Mouse (Mus musculus) liver, adult 2 months (tissue): ENCODE measurements at regions not wholly inside any gene's neighbourhood (a gene's known extent, or its start where the extent isn't known, plus 50 kb on each side); places are given as distances from the start of the nearest gene placed in this dataset.

Experiments
- CTCF ChIP-seq: fragments of 200-500 bp; IDR thresholded peaks from 2 replicates; pipeline ENCODE4 v1.5.1; 2011; ENCODE audit warnings: low read depth, low read length, control low read depth
- POLR2A ChIP-seq: fragments of 200-500 bp; IDR thresholded peaks from 2 replicates; pipeline ENCODE4 v1.6.1; 2011; ENCODE audit warnings: low read length, control low read depth; ENCODE audit not compliant: insufficient read depth; ENCODE audit errors: extremely low read depth

DNA sequence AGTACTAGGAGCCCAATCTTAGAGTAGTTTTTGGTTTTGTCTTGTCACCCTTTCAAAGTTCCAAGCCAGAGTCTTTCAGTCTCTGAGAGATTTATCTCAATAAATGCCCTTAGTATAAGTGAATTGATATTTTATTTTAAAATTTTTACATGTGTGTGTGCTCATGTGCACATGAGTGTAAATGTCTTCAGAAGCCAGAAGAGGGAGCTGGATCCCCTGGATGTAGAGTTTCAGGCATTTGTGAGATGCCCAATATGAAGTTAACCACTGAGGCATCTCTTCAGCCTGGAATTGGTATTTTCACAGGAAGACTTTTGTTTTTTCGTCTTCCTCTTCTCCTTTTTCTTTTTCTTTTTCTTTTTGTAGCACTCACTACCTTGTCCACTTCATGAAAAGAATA, 262.3 kb upstream of the Eif4g2 start:
- no peak for TF ChIP-seq CTCF
- TF ChIP-seq POLR2A, result no peak
